Mouse (Mus musculus) ovary, adult 18-20 months (tissue): ENCODE results near the gene Kit.

ENCODE experiments used
- DNase-seq: peaks from one replicate; pipeline ENCODE4 v3.0.0; 2022; ENCODE audit warnings: low spot score, mixed read lengths

Gene Kit

GRCm38 (mm10) chr5:75640637-75641036, 65.9 kb downstream of the Kit start:
- no peak for DNase-seq

- no peak for DNase-seq
Measured at GRCm38 (mm10) chr5:75647046-75647445, 72.3 kb downstream of the Kit start.

- DNase-seq, result no peak
Measured at GRCm38 (mm10) chr5:75650566-75650965, 75.8 kb downstream of the Kit start.

GRCm38 (mm10) chr5:75653431-75653830, 78.7 kb downstream of the Kit start:
- DNase-seq, result no peak

- no peak for DNase-seq
Measured at GRCm38 (mm10) chr5:75658575-75658974, 83.9 kb downstream of the Kit start.

- no peak for DNase-seq
Measured at GRCm38 (mm10) chr5:75660342-75660741, 85.6 kb downstream of the Kit start.

- no peak for DNase-seq
Measured at GRCm38 (mm10) chr5:75662466-75662865, 87.8 kb downstream of the Kit start.

- no peak for DNase-seq
Measured at GRCm38 (mm10) chr5:75663768-75664167, 89.1 kb downstream of the Kit start.

- no peak for DNase-seq
Measured at GRCm38 (mm10) chr5:75667083-75667482, 92.4 kb downstream of the Kit start.

- no peak for DNase-seq
Measured at GRCm38 (mm10) chr5:75671136-75671788, 96.5 kb downstream of the Kit start.

- DNase-seq, result no peak
Measured at GRCm38 (mm10) chr5:75676024-75676423, 101.3 kb downstream of the Kit start.

GRCm38 (mm10) chr5:75679896-75680295, 105.2 kb downstream of the Kit start:
- DNase-seq, result no peak

- no peak for DNase-seq
Measured at GRCm38 (mm10) chr5:75695162-75695809, 120.6 kb downstream of the Kit start.

GRCm38 (mm10) chr5:75696960-75697359, 122.2 kb downstream of the Kit start:
- DNase-seq, result no peak

GRCm38 (mm10) chr5:75698556-75698955, 123.8 kb downstream of the Kit start:
- DNase-seq, result no peak

GRCm38 (mm10) chr5:75699081-75699480, 124.4 kb downstream of the Kit start:
- no peak for DNase-seq

- no peak for DNase-seq
Measured at GRCm38 (mm10) chr5:75699516-75699915, 124.8 kb downstream of the Kit start.

- DNase-seq, result no peak
Measured at GRCm38 (mm10) chr5:75701662-75702061, 126.9 kb downstream of the Kit start.

- DNase-seq, result no peak
Measured at GRCm38 (mm10) chr5:75702080-75702479, 127.4 kb downstream of the Kit start.

GRCm38 (mm10) chr5:75704584-75705175, 130.0 kb downstream of the Kit start:
- DNase-seq, result no peak

GRCm38 (mm10) chr5:75705421-75705820, 130.7 kb downstream of the Kit start:
- no peak for DNase-seq
